Mouse (Mus musculus): ENCODE results near the gene Gm21992. TPM values are rescaled to one million over a fixed set of nuclear protein-coding genes. Genes with fewer than 3 reads are reported as not detected.
A peak's percentile ranks its signal among the peaks of the same experiment; 100 is the strongest.
"Not testable (repeated sequence)": the region's sequence is repeated elsewhere in the genome, so short reads cannot be mapped to it uniquely, and the experiment has no call there.

Gene Gm21992
- polyA plus RNA-seq, 1 experiment from 2014 or later, result 29.4 TPM

DNA sequence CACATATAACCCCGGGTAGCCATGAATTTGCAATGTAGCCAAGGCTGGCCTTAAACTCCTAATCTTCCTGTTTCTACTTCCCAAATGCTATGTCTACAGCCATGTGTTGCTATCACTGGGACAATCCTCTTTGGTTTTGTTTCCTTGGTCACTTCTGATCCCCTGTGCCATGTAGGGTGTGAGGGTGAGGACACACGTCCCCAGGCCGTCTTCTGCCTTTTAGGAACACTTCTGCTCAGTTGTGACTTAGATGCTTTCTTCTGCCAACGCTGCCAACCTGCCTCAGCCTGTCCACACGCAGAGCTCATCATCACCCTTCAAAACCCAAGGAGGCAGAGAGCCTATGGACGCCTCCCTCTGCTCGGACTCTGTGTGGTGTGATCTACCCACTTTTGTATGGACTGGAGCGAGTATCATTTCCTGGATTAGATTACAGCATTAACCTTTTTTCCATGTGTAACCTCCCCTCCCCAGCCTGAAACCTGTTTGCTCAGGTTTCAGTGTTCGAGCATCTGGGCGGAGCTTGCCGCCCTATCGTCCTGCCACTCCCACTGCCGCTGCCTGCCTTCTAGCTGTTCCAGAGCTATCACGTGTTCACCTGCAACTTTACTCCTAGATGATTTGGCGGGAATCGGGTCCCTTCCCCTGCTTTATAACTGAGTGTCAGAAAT is 17.2 kb upstream of the Gm21992 start:
- Histone ChIP-seq H3K4me2 (ENCODE audit: low read depth, low read length) (no peak overlapping the region), H3K27ac (ENCODE audit: low read length) (peak overlapping the region; percentile 58), H3K4me3 (ENCODE audit: low read length) (no peak overlapping the region), H3K9ac (ENCODE audit: low read depth, low read length) (peak overlapping the region; percentile 44; the same call in 1 of the 2 replicates), H3K4me1 (ENCODE audit: control insufficient read depth, insufficient read depth, low read length) (0 out of 2 replicates have a peak, but pooled peaks cover 3% of the 10 kb centered on the region), H3K27me3 (replicated peaks; ENCODE audit: control insufficient read depth, insufficient read depth, low read length) (no peaks in the 10 kb centered on the region), H3K9me3 (ENCODE audit: control insufficient read depth, low read length) (no peaks in the 10 kb centered on the region), H3K36me3 (ENCODE audit: control insufficient read depth, insufficient read depth, low read length) (0 out of 2 replicates have a peak, but pooled peaks cover under 1% of the 10 kb centered on the region)
- peak; percentile 90 for ATAC-seq
- WGBS, result 48% methylated on average over 16 of the region's 16 CpGs

DNA sequence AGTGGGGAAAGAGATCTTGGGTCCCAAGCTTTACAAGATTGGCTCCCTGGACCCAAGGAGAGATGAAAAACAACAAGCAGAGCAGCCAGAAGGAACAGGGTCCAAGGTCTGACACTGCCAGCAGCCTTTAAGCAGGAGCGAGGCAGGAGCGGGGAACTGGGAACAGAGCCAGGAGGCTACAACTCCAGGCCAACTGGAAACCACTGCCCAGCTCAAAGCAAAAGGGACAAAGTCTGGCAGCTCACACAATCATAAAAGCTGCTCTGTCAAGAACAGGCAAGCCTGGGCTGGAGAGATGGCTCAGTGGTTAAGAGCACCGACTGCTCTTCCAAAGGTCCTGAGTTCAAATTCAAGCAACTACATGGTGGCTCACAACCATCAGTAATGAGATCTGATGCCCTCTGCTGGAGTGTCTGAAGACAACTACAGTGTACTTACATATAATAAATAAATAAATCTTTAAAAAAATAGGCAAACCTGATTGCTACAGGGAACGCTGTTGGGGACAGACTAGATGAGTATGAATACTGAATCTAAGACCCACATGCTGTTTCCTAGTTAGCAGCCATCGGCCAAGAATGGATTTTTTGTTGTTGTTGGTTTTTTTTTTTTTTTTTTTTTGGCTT is 9.4 kb upstream of the Gm21992 start:
- no peak overlapping the region; the same call in 1 of the 2 replicates for H3K27ac ChIP-seq (ENCODE audit: low read length)
- no peaks in the 10 kb centered on the region for H3K27me3 ChIP-seq (replicated peaks; ENCODE audit: control insufficient read depth, insufficient read depth, low read length)
- no peaks in the 10 kb centered on the region for H3K9me3 ChIP-seq (ENCODE audit: control insufficient read depth, low read length)
- H3K36me3 ChIP-seq (ENCODE audit: control insufficient read depth, insufficient read depth, low read length), result 0 out of 2 replicates have a peak, but pooled peaks cover 3% of the 10 kb centered on the region
- no peak overlapping the region for H3K4me2 ChIP-seq (ENCODE audit: low read depth, low read length)
- WGBS, result 58% methylated on average over 5 of the region's 5 CpGs
- peak; percentile 94 for ATAC-seq
- H3K4me3 ChIP-seq (ENCODE audit: low read length), result no peak overlapping the region
- no peaks in the 10 kb centered on the region; the same call in 1 of the 2 replicates for H3K4me1 ChIP-seq (ENCODE audit: control insufficient read depth, insufficient read depth, low read length)
- no peak overlapping the region for H3K9ac ChIP-seq (ENCODE audit: low read depth, low read length)

DNA sequence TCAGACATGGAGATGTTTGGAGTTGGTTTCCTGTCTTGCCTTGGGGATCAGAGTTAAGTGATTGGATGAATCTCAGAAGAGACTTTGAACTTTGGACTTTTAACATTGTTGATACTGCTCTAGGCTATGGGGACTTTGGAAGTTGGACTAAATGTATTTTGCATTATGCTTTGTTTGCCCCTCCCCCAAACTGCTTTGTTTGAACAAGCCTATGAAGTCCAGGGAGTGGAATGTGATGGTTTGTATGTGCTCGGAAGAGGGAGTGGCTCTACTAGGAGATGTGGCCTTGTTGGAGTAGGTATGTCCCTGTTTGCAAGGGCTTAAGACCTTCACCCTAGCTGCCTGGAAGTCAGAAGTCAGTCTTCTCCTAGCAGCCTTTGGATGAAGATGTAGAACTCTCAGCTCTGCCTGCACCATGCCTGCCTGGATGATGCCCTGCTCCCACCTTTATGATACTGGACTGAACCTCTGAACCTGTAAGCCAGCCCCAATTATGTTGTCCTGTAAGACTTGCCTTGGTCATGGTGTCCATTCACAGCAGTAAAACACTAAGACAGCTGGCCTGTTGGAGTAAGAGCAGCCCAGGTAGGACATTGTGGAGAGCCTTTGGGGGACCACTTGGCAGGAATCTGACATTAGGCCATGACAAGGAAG is 5.9 kb upstream of the Gm21992 start:
- no peaks in the 10 kb centered on the region for H3K36me3 ChIP-seq (ENCODE audit: control insufficient read depth, insufficient read depth, low read length)
- H3K4me3 ChIP-seq (ENCODE audit: low read length), result no peak overlapping the region
- ATAC-seq, result peak; percentile 80
- no peaks in the 10 kb centered on the region; the same call in none of the 2 replicates for H3K4me1 ChIP-seq (ENCODE audit: control insufficient read depth, insufficient read depth, low read length)
- WGBS, result 13% methylated on average over 1 of the region's 1 CpGs
- H3K4me2 ChIP-seq (ENCODE audit: low read depth, low read length), result no peak overlapping the region
- no peaks in the 10 kb centered on the region for H3K27me3 ChIP-seq (replicated peaks; ENCODE audit: control insufficient read depth, insufficient read depth, low read length)
- no peaks in the 10 kb centered on the region for H3K9me3 ChIP-seq (ENCODE audit: control insufficient read depth, low read length)
- no peak overlapping the region for H3K9ac ChIP-seq (ENCODE audit: low read depth, low read length)
- H3K27ac ChIP-seq (ENCODE audit: low read length), result peak overlapping the region; percentile 78

DNA sequence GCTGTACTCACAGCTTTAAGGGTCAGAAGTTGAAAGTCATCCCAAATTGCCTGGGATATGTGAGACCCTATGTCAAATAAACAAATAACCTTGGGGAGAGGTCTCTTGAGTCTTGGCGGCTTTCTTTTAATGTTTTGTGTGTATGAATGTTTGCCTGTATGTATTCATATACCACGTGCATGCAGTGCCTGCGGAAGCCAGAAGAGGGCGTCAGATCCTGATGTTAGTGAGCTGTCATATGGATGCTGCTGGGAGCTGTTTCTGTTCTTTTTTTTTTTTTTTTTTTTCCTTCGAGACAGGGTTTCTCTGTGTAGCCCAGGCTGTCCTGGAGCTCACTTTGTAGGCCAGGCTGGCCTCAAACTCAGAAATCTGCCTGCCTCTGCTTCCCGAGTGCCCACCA is 1.6 kb upstream of the Gm21992 start:
- Histone ChIP-seq H3K9me3 (ENCODE audit: control insufficient read depth, low read length) (no peaks in the 10 kb centered on the region), H3K27me3 (replicated peaks; ENCODE audit: control insufficient read depth, insufficient read depth, low read length) (no peaks in the 10 kb centered on the region), H3K27ac (ENCODE audit: low read length) (no peak overlapping the region), H3K36me3 (ENCODE audit: control insufficient read depth, insufficient read depth, low read length) (no peaks in the 10 kb centered on the region), H3K4me2 (ENCODE audit: low read depth, low read length) (no peak overlapping the region), H3K4me3 (ENCODE audit: low read length) (no peak overlapping the region), H3K4me1 (ENCODE audit: control insufficient read depth, insufficient read depth, low read length) (peaks cover 15% of the 10 kb centered on the region), H3K9ac (ENCODE audit: low read depth, low read length) (no peak overlapping the region)
- 84% methylated on average over 6 of the region's 6 CpGs for WGBS
- ATAC-seq, result no peak

DNA sequence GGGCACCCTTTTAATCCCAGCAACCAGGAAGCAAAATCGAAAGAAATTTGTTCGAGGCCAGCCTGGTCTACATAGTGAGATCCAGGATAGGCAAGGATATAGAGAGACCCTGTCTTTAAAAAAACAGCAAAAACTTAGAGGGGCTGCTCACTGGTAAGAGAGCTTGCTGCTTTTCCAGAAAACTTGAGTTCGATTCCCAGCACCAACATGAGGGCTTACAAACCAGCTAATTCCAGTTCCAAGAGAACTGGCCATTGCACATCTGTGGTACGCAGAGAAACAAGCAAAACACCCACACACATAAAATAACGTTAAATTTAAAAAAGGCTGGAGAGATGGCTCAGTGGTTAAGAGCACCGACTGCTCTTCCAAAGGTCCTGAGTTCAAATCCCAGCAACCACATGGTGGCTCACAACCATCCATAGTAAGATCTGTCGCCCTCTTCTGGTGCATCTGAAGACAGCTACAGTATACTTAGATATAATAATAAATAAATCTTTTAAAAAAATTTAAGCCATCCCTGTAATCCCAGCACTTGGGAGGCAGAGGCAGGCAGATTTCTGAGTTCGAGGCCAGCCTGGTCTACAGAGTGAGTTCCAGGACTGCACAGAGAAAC is 1.0 kb upstream of the Gm21992 start:
- WGBS, result 69% methylated on average over 8 of the region's 8 CpGs
- not testable (repeated sequence) for H3K9me3 ChIP-seq (ENCODE audit: control insufficient read depth, low read length); H3K27me3 ChIP-seq (replicated peaks; ENCODE audit: control insufficient read depth, insufficient read depth, low read length); ATAC-seq; H3K36me3 ChIP-seq (ENCODE audit: control insufficient read depth, insufficient read depth, low read length)
- peaks cover 15% of the 10 kb centered on the region for H3K4me1 ChIP-seq (ENCODE audit: control insufficient read depth, insufficient read depth, low read length)
- H3K4me3 ChIP-seq (ENCODE audit: low read length), result peak overlapping the region; percentile 96
- peak overlapping the region; percentile 96 for H3K27ac ChIP-seq (ENCODE audit: low read length)
- peak overlapping the region; percentile 84 for H3K9ac ChIP-seq (ENCODE audit: low read depth, low read length)
- H3K4me2 ChIP-seq (ENCODE audit: low read depth, low read length), result peak overlapping the region; percentile 60

DNA sequence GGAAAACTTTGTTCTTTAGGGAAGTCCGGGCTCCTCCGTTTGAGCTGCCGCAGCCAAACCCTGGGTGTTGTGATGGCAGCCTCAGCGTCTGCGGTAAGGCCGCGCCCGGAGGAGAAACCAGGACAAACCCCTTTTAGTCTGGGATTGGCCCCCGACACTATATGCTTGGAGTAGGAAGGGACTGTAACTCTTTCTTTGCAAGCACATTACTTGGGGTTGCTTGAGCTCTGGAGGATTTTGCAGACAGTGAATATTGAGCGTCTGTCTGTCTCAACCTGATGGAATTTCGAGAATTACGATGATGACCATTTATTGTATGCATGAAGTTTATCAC is 464 bp upstream of the Gm21992 start:
- ATAC-seq, result no peak

DNA sequence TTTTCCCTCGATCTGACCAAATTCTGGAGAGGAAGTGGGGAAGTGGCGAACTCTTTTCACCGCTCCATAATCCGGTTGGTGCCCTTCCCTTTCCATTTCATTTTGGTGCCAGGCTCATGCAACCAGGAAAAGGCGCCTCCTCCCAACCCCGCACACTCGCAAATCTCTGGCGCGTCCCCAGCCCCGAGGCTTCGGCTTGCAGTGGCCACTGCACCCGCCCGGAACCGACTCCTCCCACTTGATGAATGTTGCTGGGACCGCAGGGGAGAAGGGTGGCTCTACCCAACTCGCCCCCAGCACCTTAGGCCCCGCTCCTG is 708 bp downstream of the Gm21992 start:
- WGBS, result under 1% methylated on average over 17 of the region's 17 CpGs
- peaks cover 20% of the 10 kb centered on the region for H3K4me1 ChIP-seq (ENCODE audit: control insufficient read depth, insufficient read depth, low read length)
- H3K4me2 ChIP-seq (ENCODE audit: low read depth, low read length), result peak overlapping the region; percentile 86
- no peaks in the 10 kb centered on the region for H3K9me3 ChIP-seq (ENCODE audit: control insufficient read depth, low read length)
- H3K4me3 ChIP-seq (ENCODE audit: low read length), result peak overlapping the region; percentile 96
- ATAC-seq, result no peak
- H3K9ac ChIP-seq (ENCODE audit: low read depth, low read length), result peak overlapping the region; percentile 87
- peak overlapping the region; percentile 96 for H3K27ac ChIP-seq (ENCODE audit: low read length)
- no peaks in the 10 kb centered on the region for H3K27me3 ChIP-seq (replicated peaks; ENCODE audit: control insufficient read depth, insufficient read depth, low read length)
- no peaks in the 10 kb centered on the region for H3K36me3 ChIP-seq (ENCODE audit: control insufficient read depth, insufficient read depth, low read length)

More for the DNA sequence above, 464 bp upstream of the Gm21992 start:
- H3K4me2 ChIP-seq (ENCODE audit: low read depth, low read length), result peak overlapping the region; percentile 60
- H3K4me1 ChIP-seq (ENCODE audit: control insufficient read depth, insufficient read depth, low read length), result peaks cover 20% of the 10 kb centered on the region
- H3K27me3 ChIP-seq (replicated peaks; ENCODE audit: control insufficient read depth, insufficient read depth, low read length), result no peaks in the 10 kb centered on the region
- H3K9ac ChIP-seq (ENCODE audit: low read depth, low read length), result peak overlapping the region; percentile 84
- no peaks in the 10 kb centered on the region for H3K9me3 ChIP-seq (ENCODE audit: control insufficient read depth, low read length)
- peak overlapping the region; percentile 96 for H3K4me3 ChIP-seq (ENCODE audit: low read length)
- WGBS, result 2% methylated on average over 12 of the region's 12 CpGs
- H3K27ac ChIP-seq (ENCODE audit: low read length), result peak overlapping the region; percentile 96
- H3K36me3 ChIP-seq (ENCODE audit: control insufficient read depth, insufficient read depth, low read length), result no peaks in the 10 kb centered on the region

DNA sequence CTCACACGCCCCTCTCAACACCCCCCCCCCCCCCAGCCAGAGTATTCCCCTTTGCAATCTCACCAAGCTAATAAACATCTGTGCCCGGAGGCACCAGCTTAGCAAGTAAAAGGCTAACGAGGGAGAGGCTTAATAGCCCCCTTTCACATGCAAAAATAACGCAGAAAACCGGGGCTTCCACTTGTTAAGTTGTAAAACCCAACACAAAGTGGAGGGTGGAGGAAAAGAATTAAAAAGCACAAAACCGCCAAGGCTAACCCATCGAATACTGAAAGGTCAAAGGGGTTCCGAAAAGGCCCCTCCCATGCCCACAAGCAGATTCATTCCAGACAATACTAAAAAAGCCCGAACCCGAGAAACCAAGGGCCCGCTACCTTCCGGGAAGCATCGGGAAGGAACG is 1.1 kb downstream of the Gm21992 start:
- Histone ChIP-seq H3K27ac (ENCODE audit: low read length) (peak overlapping the region; percentile 96; the same call in 1 of the 2 replicates), H3K9ac (ENCODE audit: low read depth, low read length) (peak overlapping the region; percentile 87), H3K27me3 (replicated peaks; ENCODE audit: control insufficient read depth, insufficient read depth, low read length) (no peaks in the 10 kb centered on the region), H3K4me2 (ENCODE audit: low read depth, low read length) (peak overlapping the region; percentile 86), H3K36me3 (ENCODE audit: control insufficient read depth, insufficient read depth, low read length) (no peaks in the 10 kb centered on the region), H3K9me3 (ENCODE audit: control insufficient read depth, low read length) (no peaks in the 10 kb centered on the region), H3K4me3 (ENCODE audit: low read length) (peak overlapping the region; percentile 96), H3K4me1 (ENCODE audit: control insufficient read depth, insufficient read depth, low read length) (peaks cover 20% of the 10 kb centered on the region)
- no peak for ATAC-seq
- 0% methylated on average over 14 of the region's 14 CpGs for WGBS

DNA sequence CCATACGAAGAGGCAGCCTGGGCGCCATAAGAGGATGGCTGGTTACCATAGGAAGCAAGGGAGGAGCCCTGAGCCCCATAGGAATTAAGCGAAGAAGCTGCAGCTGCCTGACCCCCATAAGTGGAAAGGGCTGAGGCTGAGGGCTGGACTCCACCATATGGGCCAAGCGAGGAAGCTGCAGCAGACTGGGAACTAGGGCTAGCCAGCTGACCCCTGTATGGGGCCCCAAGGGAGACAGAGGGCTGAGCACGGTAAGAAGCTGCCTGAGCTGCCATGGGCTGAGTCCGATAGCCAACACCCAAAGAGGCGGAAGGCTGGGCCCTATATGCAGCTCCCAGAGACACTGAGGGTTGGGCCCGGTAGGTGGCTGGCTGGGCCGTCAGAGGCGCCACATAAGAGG is 8.1 kb downstream of the Gm21992 start:
- no peak for ATAC-seq
- Histone ChIP-seq H3K36me3 (ENCODE audit: control insufficient read depth, insufficient read depth, low read length) (peaks cover 30% of the 10 kb centered on the region), H3K27ac (ENCODE audit: low read length) (no peak overlapping the region), H3K9me3 (ENCODE audit: control insufficient read depth, low read length) (no peaks in the 10 kb centered on the region), H3K9ac (ENCODE audit: low read depth, low read length) (no peak overlapping the region), H3K4me2 (ENCODE audit: low read depth, low read length) (no peak overlapping the region), H3K4me1 (ENCODE audit: control insufficient read depth, insufficient read depth, low read length) (peaks cover 13% of the 10 kb centered on the region; the same call in 1 of the 2 replicates), H3K27me3 (replicated peaks; ENCODE audit: control insufficient read depth, insufficient read depth, low read length) (no peaks in the 10 kb centered on the region), H3K4me3 (ENCODE audit: low read length) (no peak overlapping the region)
- 79% methylated on average over 10 of the region's 10 CpGs for WGBS
